Mouse (Mus musculus): Measurements from ENCODE around the gene Rnf144b. TPM values are rescaled to one million over a fixed set of nuclear protein-coding genes. Genes with fewer than 3 reads are reported as not detected.

Gene Rnf144b
- polyA plus RNA-seq, 1 experiment = 8.3 TPM

DNA sequence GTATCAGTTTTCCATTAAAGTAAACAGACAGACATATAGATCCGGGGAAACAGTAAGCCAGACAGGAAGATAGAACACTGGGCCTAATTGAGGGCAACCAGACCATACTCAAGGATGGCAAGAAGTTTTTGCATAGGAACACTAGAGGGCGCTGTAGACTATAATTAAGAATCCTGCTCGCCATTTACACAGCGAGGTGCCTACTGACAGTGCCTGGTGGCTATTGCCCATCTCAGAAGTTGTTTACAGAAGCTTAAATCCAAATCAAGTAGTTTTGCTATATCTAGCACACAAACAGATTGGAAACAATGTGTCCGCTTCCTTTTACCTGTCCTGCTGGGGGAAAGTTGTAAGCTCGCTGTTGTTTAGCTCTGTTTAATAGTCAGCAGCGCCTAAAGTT is 29.9 kb downstream of the Rnf144b start:
- Histone ChIP-seq H3K4me3 (replicated peaks; ENCODE audit: control insufficient read depth, low read depth, low read length) (no peak overlapping the region), H3K27ac (ENCODE audit: control insufficient read depth, insufficient read depth, low read depth, low read length, poor library complexity) (no peak overlapping the region), H3K4me1 (ENCODE audit: control insufficient read depth, insufficient read depth, low read length) (no peaks in the 10 kb centered on the region; the same call in 1 of the 2 replicates)
- 40% methylated on average over 7 of the region's 7 CpGs for WGBS
- TF ChIP-seq POLR2A (IDR thresholded peaks at IDR 0.05; ENCODE audit: borderline replicate concordance, control insufficient read depth, low read depth, low read length) (no peak), CTCF (IDR thresholded peaks at IDR 0.05; ENCODE audit: control insufficient read depth, insufficient read depth, low read length) (peak; percentile 39; the same call in 1 of the 2 replicates)

DNA sequence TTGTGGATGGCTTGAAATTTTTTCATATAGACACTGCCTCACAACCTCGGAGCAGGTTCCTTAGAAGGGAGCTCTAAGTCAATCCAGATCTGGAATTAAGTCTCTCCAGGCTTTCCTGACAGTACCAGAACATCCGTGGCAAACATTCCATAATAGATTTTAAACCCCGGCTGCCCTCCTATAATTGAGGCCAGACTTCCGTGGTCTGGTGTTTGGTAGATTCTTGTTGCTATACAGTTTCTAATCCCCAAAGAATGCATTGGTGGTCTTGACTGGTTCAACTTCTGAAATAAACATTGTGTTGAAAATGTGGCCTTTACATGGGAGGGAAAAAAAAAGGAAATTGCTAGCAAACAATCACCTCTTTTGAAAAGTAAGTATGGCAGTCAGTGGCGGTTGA is 30.8 kb downstream of the Rnf144b start:
- Histone ChIP-seq H3K27ac (ENCODE audit: control insufficient read depth, insufficient read depth, low read depth, low read length, poor library complexity) (no peak overlapping the region), H3K4me3 (replicated peaks; ENCODE audit: control insufficient read depth, low read depth, low read length) (no peak overlapping the region), H3K4me1 (ENCODE audit: control insufficient read depth, insufficient read depth, low read length) (no peaks in the 10 kb centered on the region; the same call in 1 of the 2 replicates)
- TF ChIP-seq CTCF (IDR thresholded peaks at IDR 0.05; ENCODE audit: control insufficient read depth, insufficient read depth, low read length) = no peak
- no peak for TF ChIP-seq POLR2A (IDR thresholded peaks at IDR 0.05; ENCODE audit: borderline replicate concordance, control insufficient read depth, low read depth, low read length)
- 83% methylated on average over 5 of the region's 5 CpGs for WGBS

DNA sequence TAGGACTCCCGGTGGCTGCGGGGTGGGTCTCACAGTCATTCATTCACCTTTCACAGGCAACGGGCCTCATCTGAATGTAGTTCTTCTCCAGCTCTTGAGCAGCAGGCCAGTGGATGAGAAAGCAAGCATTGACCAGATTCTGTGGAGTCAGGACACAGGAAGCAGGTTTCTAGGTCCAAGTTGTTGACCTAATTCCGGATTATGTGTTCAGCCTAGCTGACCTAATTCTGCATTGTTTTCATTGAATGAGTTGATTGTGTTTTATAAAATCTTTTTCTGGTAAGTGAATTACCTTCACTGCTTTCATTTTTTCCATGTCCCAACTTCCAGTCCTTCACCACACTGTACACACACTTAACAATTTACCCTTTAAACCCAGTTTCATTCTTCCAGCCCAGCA is 32.4 kb downstream of the Rnf144b start:
- no peaks in the 10 kb centered on the region; the same call in 1 of the 2 replicates for H3K4me1 ChIP-seq (ENCODE audit: control insufficient read depth, insufficient read depth, low read length)
- H3K27ac ChIP-seq (ENCODE audit: control insufficient read depth, insufficient read depth, low read depth, low read length, poor library complexity) = no peak overlapping the region
- H3K4me3 ChIP-seq (replicated peaks; ENCODE audit: control insufficient read depth, low read depth, low read length) = no peak overlapping the region
- 80% methylated on average over 4 of the region's 4 CpGs for WGBS
- no peak for TF ChIP-seq POLR2A (IDR thresholded peaks at IDR 0.05; ENCODE audit: borderline replicate concordance, control insufficient read depth, low read depth, low read length)
- no peak for TF ChIP-seq CTCF (IDR thresholded peaks at IDR 0.05; ENCODE audit: control insufficient read depth, insufficient read depth, low read length)

DNA sequence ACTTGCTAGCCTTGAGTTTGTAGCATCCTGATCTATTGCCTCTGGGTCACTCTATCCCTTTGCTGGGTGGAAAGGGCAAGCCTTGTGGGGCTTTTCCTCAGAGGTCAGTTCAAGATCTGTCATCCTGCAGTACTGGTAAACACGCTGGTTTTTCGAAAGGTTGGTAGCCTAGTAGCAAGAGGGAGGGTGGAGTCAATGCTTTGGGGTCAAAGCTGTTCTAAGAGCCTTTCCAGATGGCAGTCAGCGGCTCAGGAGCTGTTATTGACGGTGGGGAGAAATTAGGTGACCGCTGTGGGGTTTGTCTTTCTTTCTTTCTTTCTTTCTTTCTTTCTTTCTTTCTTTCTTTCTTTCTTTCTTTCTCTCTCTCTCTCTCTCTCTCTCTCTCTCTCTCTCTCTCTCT is 34.4 kb downstream of the Rnf144b start:
- no peak overlapping the region for H3K27ac ChIP-seq (ENCODE audit: control insufficient read depth, insufficient read depth, low read depth, low read length, poor library complexity)
- TF ChIP-seq CTCF (IDR thresholded peaks at IDR 0.05; ENCODE audit: control insufficient read depth, insufficient read depth, low read length) (no peak), POLR2A (IDR thresholded peaks at IDR 0.05; ENCODE audit: borderline replicate concordance, control insufficient read depth, low read depth, low read length) (no peak)
- no peak overlapping the region for H3K4me3 ChIP-seq (replicated peaks; ENCODE audit: control insufficient read depth, low read depth, low read length)
- H3K4me1 ChIP-seq (ENCODE audit: control insufficient read depth, insufficient read depth, low read length) = no peaks in the 10 kb centered on the region; the same call in 1 of the 2 replicates
- 76% methylated on average over 5 of the region's 5 CpGs for WGBS

DNA sequence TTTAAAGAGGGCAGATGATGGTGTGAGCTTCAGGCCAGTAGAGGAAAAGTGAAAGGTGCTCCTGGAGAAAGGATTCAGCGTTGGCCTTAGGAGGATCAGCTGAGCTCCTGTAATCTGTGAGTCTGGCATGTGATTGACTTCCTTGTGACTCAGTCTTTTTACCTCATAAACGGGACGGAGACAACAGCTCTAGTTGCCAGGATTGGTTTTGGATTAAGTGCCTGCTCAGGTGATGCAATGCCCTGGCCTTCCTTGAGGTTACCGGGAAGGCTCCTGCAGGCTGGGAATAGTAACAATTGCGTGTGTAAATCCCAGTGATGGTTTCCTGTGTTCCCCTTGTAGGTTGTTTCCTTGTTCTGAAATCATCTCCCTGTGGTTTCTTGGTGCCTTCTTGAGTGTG is 39.5 kb downstream of the Rnf144b start:
- no peak overlapping the region for H3K4me3 ChIP-seq (replicated peaks; ENCODE audit: control insufficient read depth, low read depth, low read length)
- H3K4me1 ChIP-seq (ENCODE audit: control insufficient read depth, insufficient read depth, low read length) = peaks cover 3% of the 10 kb centered on the region
- no peak for TF ChIP-seq CTCF (IDR thresholded peaks at IDR 0.05; ENCODE audit: control insufficient read depth, insufficient read depth, low read length)
- TF ChIP-seq POLR2A (IDR thresholded peaks at IDR 0.05; ENCODE audit: borderline replicate concordance, control insufficient read depth, low read depth, low read length) = no peak
- H3K27ac ChIP-seq (ENCODE audit: control insufficient read depth, insufficient read depth, low read depth, low read length, poor library complexity) = no peak overlapping the region
- 64% methylated on average over 5 of the region's 5 CpGs for WGBS

DNA sequence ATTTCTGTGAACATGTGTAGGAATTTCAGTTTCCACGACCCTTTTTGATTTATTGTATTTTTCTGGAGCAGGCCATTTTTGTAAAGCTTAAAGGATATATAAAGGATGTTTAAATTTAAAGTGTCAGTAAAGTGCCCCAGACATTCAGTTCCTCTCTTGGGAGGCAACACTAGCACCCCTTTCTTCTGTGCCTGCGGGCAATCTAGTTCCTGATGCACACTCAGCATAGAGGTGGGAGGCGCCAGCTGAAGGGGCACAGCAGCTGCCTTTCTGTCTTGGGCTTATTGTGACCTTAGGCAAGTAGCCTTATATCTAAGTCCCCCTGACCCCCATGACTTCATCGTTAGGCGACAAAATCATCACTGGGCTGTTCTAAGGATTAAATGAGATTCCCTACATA is 42.3 kb downstream of the Rnf144b start:
- TF ChIP-seq POLR2A (IDR thresholded peaks at IDR 0.05; ENCODE audit: borderline replicate concordance, control insufficient read depth, low read depth, low read length) (no peak), CTCF (IDR thresholded peaks at IDR 0.05; ENCODE audit: control insufficient read depth, insufficient read depth, low read length) (no peak)
- Histone ChIP-seq H3K27ac (ENCODE audit: control insufficient read depth, insufficient read depth, low read depth, low read length, poor library complexity) (no peak overlapping the region), H3K4me1 (ENCODE audit: control insufficient read depth, insufficient read depth, low read length) (peaks cover 3% of the 10 kb centered on the region), H3K4me3 (replicated peaks; ENCODE audit: control insufficient read depth, low read depth, low read length) (no peak overlapping the region)
- WGBS = 58% methylated on average over 5 of the region's 5 CpGs

DNA sequence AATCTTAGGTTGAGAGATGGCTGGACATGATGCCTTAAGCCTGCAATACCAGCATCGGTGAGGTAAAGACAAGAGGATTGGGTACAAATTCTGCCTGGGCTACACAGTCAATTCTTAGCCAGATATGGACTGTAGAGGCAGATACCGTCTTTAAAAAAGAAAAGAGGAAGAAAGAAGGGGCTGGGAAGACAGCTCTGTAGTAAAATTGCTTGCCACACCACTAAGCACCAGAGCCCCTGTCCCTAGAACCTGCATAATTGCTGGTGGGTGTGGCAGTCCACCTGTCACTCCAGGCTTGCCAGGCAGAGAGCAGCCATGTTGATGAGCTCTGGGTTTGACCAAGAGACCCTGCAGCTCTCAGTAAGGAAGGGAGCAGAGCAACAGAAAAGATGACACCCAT is 42.8 kb downstream of the Rnf144b start:
- Histone ChIP-seq H3K4me1 (ENCODE audit: control insufficient read depth, insufficient read depth, low read length) (peaks cover 3% of the 10 kb centered on the region), H3K27ac (ENCODE audit: control insufficient read depth, insufficient read depth, low read depth, low read length, poor library complexity) (no peak overlapping the region), H3K4me3 (replicated peaks; ENCODE audit: control insufficient read depth, low read depth, low read length) (no peak overlapping the region)
- 46% methylated on average over 2 of the region's 2 CpGs for WGBS
- TF ChIP-seq POLR2A (IDR thresholded peaks at IDR 0.05; ENCODE audit: borderline replicate concordance, control insufficient read depth, low read depth, low read length) = no peak
- TF ChIP-seq CTCF (IDR thresholded peaks at IDR 0.05; ENCODE audit: control insufficient read depth, insufficient read depth, low read length) = no peak

DNA sequence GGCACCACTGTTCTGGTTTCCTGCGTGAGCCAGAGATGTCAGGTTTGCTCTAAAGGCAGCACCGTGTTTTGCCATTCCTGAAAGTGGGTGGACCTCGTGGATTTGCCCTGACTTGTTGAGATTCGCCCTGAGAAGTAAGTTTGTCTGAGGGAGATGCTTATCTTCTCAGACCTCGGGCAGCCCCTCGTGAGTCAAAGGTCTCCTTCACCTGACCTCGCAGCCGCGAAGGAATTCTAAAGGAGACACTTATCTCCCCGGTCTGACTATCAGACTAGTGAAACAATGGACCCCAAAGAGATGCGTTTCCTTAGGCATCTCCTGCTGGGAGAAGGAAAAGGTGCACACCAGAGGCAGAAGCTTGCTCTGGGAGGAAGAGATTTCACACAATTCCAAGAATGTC is 46.0 kb downstream of the Rnf144b start:
- Histone ChIP-seq H3K4me3 (replicated peaks; ENCODE audit: control insufficient read depth, low read depth, low read length) (no peak overlapping the region), H3K27ac (ENCODE audit: control insufficient read depth, insufficient read depth, low read depth, low read length, poor library complexity) (no peak overlapping the region), H3K4me1 (ENCODE audit: control insufficient read depth, insufficient read depth, low read length) (peaks cover 3% of the 10 kb centered on the region)
- no peak for TF ChIP-seq CTCF (IDR thresholded peaks at IDR 0.05; ENCODE audit: control insufficient read depth, insufficient read depth, low read length)
- TF ChIP-seq POLR2A (IDR thresholded peaks at IDR 0.05; ENCODE audit: borderline replicate concordance, control insufficient read depth, low read depth, low read length) = no peak
- WGBS = 80% methylated on average over 11 of the region's 11 CpGs

DNA sequence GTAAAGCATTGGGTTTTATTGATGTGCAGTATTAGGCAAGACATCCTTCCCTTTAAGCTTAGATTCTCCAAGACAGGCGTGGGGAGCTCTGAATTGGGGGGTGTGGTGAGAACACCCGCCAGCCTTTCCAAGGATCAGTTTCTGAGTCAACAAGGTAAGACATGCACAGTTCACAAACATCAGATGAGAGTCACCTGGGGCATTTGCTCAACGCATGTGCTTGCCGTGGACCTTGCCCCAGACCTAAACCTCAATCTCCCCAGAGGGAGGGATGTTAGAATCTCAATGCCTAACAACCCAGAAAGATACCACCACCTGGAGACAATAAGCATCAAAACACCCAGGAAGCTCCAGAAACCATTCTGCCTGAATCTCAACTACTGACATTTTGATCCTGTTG is 47.6 kb downstream of the Rnf144b start:
- TF ChIP-seq CTCF (IDR thresholded peaks at IDR 0.05; ENCODE audit: control insufficient read depth, insufficient read depth, low read length) (no peak), POLR2A (IDR thresholded peaks at IDR 0.05; ENCODE audit: borderline replicate concordance, control insufficient read depth, low read depth, low read length) (no peak)
- peaks cover 3% of the 10 kb centered on the region for H3K4me1 ChIP-seq (ENCODE audit: control insufficient read depth, insufficient read depth, low read length)
- H3K4me3 ChIP-seq (replicated peaks; ENCODE audit: control insufficient read depth, low read depth, low read length) = no peak overlapping the region
- H3K27ac ChIP-seq (ENCODE audit: control insufficient read depth, insufficient read depth, low read depth, low read length, poor library complexity) = no peak overlapping the region
- WGBS = 58% methylated on average over 4 of the region's 4 CpGs

All from bone marrow, adult 2 months (tissue).